Mouse (Mus musculus) limb, embryonic 14.5 days (tissue): ENCODE data around the gene Mrc2. TPM values are rescaled to one million over a fixed set of nuclear protein-coding genes. Genes with fewer than 3 reads are reported as not detected.

Experiments
- ATAC-seq: fragments of 200-750 bp; cut with Nextera tagmentation; 2 replicates; pipeline ENCODE4 v1.8.0; 2017; ENCODE audit warnings: low read depth, moderate number of reproducible peaks, moderate TSS enrichment; ENCODE audit not compliant: low FRiP score
- DNase-seq: peaks from one replicate; pipeline ENCODE4 v3.0.0-alpha.2; 2015; ENCODE audit warnings: low spot score
- H3K27ac ChIP-seq: fragments of 300-500 bp; sonication (generic); replicated peaks from 2 replicates; pipeline ENCODE4 v1.5.1; 2014; ENCODE audit warnings: low read depth, mild to moderate bottlenecking, low read length, moderate library complexity, mixed read lengths
- H3K27me3 ChIP-seq: fragments of 300-500 bp; sonication (generic); 2 replicates; pipeline ENCODE4 v1.6.1; 2014; ENCODE audit warnings: low read length, mixed read lengths; ENCODE audit not compliant: control insufficient read depth, insufficient read depth
- H3K36me3 ChIP-seq: fragments of 300-500 bp; sonication (generic); 2 replicates; pipeline ENCODE4 v1.6.1; 2014; ENCODE audit warnings: mild to moderate bottlenecking, low read length, moderate library complexity, mixed read lengths; ENCODE audit not compliant: control insufficient read depth, insufficient read depth
- H3K4me1 ChIP-seq: fragments of 300-500 bp; sonication (generic); 2 replicates; pipeline ENCODE4 v1.6.1; 2014; ENCODE audit warnings: antibody characterized with exemption, low read length, mixed read lengths; ENCODE audit not compliant: control insufficient read depth, insufficient read depth
- H3K4me2 ChIP-seq: fragments of 300-500 bp; sonication (generic); replicated peaks from 2 replicates; pipeline ENCODE4 v1.6.1; 2014; ENCODE audit warnings: low read depth, mild to moderate bottlenecking, low read length, moderate library complexity; ENCODE audit not compliant: severe bottlenecking
- H3K4me3 ChIP-seq: fragments of 300-500 bp; sonication (generic); replicated peaks from 2 replicates; pipeline ENCODE4 v1.5.1; 2014; ENCODE audit warnings: low read length
- H3K9ac ChIP-seq: fragments of 300-500 bp; sonication (generic); 2 replicates; pipeline ENCODE4 v1.6.1; 2014; ENCODE audit warnings: mild to moderate bottlenecking, low read depth, low read length, moderate library complexity; ENCODE audit not compliant: severe bottlenecking
- H3K9me3 ChIP-seq: fragments of 300-500 bp; sonication (generic); 2 replicates; pipeline ENCODE4 v1.6.1; 2016; ENCODE audit warnings: low read length; ENCODE audit not compliant: control insufficient read depth
- POLR2A ChIP-seq: fragments of 200-500 bp; IDR thresholded peaks from 2 replicates; pipeline ENCODE4 v1.8.0; 2012; ENCODE audit warnings: inconsistent platforms, mild to moderate bottlenecking, moderate library complexity, borderline replicate concordance; ENCODE audit not compliant: insufficient read depth, insufficient read length; ENCODE audit errors: extremely low read depth
- WGBS: fragments of 180-500 bp; shearing (Covaris S2); extraction: QIAGEN DNeasy Blood & Tissue Kit; methylation state at CpG from one replicate; pipeline ENCODE4 v1.1.7; 2014; 5-methylcytosine and 5-hydroxymethylcytosine counted together
- polyA plus RNA-seq, 2 experiments: library from polyadenylated mRNA; depleted of rRNA in 1 of 2; stranded (reverse) in 1 of 2; unstranded in 1 of 2; fragments of >200 nt; fragmentation: Nextera tagmentation in 1 of 2; extraction: Ambion mirVana in 1 of 2; gene quantifications; 2 replicates each; pipeline versions ENCODE4 v1.2.1 to v1.2.3; 2012 to 2014

Gene Mrc2
- polyA plus RNA-seq, 2 experiments = 26.4 to 98.5 TPM

DNA sequence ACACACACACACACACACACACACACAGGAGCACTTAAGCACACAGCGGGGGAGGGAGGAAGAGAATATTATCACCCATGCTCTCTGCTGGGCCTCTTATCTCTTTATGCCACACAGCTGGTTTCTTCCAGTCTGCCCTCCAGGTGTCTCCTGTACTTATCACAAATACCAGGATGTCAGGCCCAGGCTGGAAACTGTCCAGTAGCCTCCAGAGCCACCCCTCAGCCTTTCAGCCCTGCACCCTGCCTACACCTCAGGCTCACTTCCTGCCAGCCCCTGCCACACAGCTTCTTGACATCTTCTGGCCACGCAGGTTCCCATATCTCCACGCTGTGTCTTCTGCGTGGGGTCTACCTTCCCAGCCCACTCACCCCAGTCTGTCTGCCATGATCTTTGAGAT lies 73.6 kb downstream of the Mrc2 start:
- H3K27me3 ChIP-seq = no peaks in the 10 kb centered on the region
- TF ChIP-seq POLR2A = no peak
- WGBS = 93% methylated on average over 3 of the region's 4 CpGs
- H3K4me1 ChIP-seq = peaks cover 11% of the 10 kb centered on the region
- H3K36me3 ChIP-seq = no peaks in the 10 kb centered on the region
- ATAC-seq = no peak
- no peak overlapping the region for H3K27ac ChIP-seq
- DNase-seq = no peak
- no peak overlapping the region for H3K4me3 ChIP-seq
- no peak overlapping the region for H3K9ac ChIP-seq
- no peak overlapping the region for H3K4me2 ChIP-seq
- no peaks in the 10 kb centered on the region for H3K9me3 ChIP-seq

DNA sequence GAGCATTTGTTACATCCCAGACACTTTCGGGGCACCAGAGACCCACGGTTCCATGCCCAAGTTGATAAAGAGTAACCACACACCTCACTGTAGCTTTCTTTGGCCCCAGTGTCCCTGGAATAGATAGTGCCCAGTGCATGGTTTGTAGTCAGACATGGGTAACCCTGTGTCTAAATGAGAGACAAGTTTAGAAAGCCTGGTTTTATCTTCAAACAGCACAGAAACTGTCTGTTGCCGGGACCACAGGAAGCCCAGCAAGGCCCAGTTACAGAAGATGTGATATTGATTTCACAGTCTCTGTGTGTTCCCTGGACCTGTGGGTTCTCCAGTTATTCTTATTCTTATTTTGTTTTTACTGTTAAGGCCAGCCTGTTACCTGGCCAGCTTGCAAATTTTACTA lies 74.7 kb downstream of the Mrc2 start:
- H3K9ac ChIP-seq = no peak overlapping the region
- WGBS = 86% methylated on average over 3 of the region's 3 CpGs
- ATAC-seq = no peak
- no peaks in the 10 kb centered on the region for H3K36me3 ChIP-seq
- H3K4me1 ChIP-seq = peaks cover 11% of the 10 kb centered on the region
- H3K9me3 ChIP-seq = no peaks in the 10 kb centered on the region
- no peak overlapping the region for H3K4me3 ChIP-seq
- TF ChIP-seq POLR2A = no peak
- H3K27me3 ChIP-seq = no peaks in the 10 kb centered on the region
- H3K27ac ChIP-seq = no peak overlapping the region
- H3K4me2 ChIP-seq = no peak overlapping the region
- DNase-seq = no peak

GRCm38 (mm10) chr11:105368833-105369232 lies 76.4 kb downstream of the Mrc2 start:
- Histone ChIP-seq H3K4me2 (no peak overlapping the region), H3K4me1 (peaks cover 6% of the 10 kb centered on the region), H3K36me3 (no peaks in the 10 kb centered on the region), H3K27me3 (no peaks in the 10 kb centered on the region), H3K27ac (no peak overlapping the region), H3K9me3 (no peaks in the 10 kb centered on the region), H3K4me3 (no peak overlapping the region), H3K9ac (no peak overlapping the region)
- TF ChIP-seq POLR2A = no peak
- 85% methylated on average over 5 of the region's 5 CpGs for WGBS
- DNase-seq (no peak), ATAC-seq (no peak)

GRCm38 (mm10) chr11:105369526-105370386 lies 77.3 kb downstream of the Mrc2 start:
- WGBS = 82% methylated on average over 13 of the region's 13 CpGs
- Histone ChIP-seq H3K4me3 (no peak overlapping the region), H3K36me3 (no peaks in the 10 kb centered on the region), H3K9me3 (no peaks in the 10 kb centered on the region), H3K4me1 (peaks cover 3% of the 10 kb centered on the region), H3K27ac (no peak overlapping the region), H3K27me3 (no peaks in the 10 kb centered on the region), H3K9ac (no peak overlapping the region), H3K4me2 (no peak overlapping the region)
- no peak for DNase-seq
- TF ChIP-seq POLR2A = no peak
- ATAC-seq = no peak

- H3K36me3 ChIP-seq = no peaks in the 10 kb centered on the region
- ATAC-seq = no peak
- WGBS = 68% methylated on average over 9 of the region's 9 CpGs
Observed at GRCm38 (mm10) chr11:105371818-105372217, 79.4 kb downstream of the Mrc2 start.

More at GRCm38 (mm10) chr11:105371818-105372217, 79.4 kb downstream of the Mrc2 start:
- H3K4me1 ChIP-seq = no peaks in the 10 kb centered on the region
- no peak overlapping the region for H3K27ac ChIP-seq
- H3K4me3 ChIP-seq = no peak overlapping the region
- H3K4me2 ChIP-seq = no peak overlapping the region
- TF ChIP-seq POLR2A = no peak
- no peaks in the 10 kb centered on the region for H3K9me3 ChIP-seq
- no peak overlapping the region for H3K9ac ChIP-seq
- DNase-seq = no peak
- no peaks in the 10 kb centered on the region for H3K27me3 ChIP-seq
